Mouse (Mus musculus): ENCODE data around the gene Bex6. TPM values are rescaled to one million over a fixed set of nuclear protein-coding genes. Genes with fewer than 3 reads are reported as not detected.
"Not testable (repeated sequence)": the region's sequence is repeated elsewhere in the genome, so short reads cannot be mapped to it uniquely, and the experiment has no call there.

Gene Bex6
- polyA plus RNA-seq, 1 experiment from 2014 or later, result not detected

DNA sequence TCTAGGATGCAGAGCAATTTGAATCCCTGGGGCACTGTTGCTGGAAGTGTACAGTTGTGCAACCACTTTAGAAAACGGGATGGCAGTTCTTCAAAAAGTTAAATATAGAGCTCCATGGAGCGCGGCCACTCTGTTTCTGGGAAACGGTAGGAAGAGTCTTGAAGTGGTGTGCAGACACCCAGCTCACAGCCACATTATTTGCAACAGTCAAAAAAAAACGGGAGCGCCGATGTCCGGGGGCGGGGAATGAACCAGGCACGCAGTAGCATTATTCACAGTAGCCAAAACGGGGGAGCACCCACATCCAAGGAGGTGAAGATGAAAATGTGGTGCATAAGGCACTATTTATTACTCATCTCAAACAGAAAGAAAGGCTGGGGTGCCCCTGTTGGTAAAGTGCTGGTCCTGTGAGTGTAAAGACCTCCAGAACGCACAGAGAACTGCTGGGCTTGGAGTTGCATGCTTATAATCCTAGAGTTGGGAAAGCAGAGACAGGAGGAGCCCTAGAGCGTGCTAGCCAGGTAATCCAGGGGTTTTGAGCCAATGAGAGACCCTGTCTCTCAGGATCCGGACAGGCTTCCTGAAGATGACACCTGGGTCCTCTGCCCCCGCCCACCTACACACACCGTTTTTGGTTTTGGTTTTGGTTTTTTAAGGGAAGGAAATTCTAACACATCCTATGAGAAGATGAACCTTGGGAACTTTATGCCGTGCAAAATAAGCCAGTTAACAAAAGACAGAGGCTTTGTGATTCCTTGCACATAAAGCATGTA, 35.4 kb downstream of the Bex6 start:
- TF ChIP-seq CTCF (IDR thresholded peaks at IDR 0.05), result no peak
- ATAC-seq (no peak), DNase-seq (ENCODE audit: low read depth, low spot score) (no peak)
- in situ Hi-C loops (cut with MboI; ENCODE audit: low pct_unique_long_range_greater_than_20kb), result no loop called here
- ChIA-PET POLR2A (no interaction called here), CTCF (no interaction called here)
- peaks cover 13% of the 10 kb centered on the region for H3K27me3 ChIP-seq

DNA sequence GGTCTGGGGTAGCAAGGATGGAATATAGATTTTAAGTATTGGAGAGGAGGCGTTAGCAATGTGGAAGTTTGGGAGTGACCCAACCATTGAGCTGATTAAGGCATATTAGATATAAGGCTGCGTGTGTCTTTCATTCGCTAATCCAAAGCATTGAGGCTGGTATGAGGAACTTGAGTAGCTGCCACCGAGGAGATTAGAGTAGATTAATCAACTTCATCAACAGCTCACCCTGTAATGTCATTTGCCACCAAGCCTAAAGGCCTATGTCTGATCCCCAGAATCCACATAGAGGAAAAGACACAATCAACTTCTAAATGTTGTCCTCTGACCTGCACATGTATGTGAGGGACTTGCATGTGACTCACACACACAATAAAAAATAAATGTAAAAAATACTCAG, 42.2 kb downstream of the Bex6 start:
- POLR2A ChIA-PET, result no interaction called here
- in situ Hi-C loops (cut with MboI; ENCODE audit: low pct_unique_long_range_greater_than_20kb), result no loop called here

DNA sequence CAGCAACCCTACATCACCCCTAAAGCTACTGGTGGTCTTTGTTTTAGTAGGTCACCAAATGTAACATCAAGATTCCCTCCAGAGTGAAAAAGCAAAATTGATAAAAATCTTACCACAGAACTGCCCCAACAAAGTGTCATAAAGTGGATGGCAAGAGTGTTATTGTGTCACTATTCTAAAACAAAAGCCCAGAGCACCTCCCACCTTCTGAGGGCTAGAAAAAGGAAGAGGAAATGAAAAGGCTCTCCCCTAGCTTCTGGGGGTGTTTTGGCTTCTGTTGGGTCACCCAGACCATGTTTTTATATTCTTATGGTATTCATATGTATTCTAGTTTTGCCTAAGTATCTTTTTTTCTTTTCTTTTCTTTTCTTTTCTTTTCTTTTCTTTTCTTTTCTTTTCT, 42.8 kb downstream of the Bex6 start:
- H3K27me3 ChIP-seq, result peaks cover 22% of the 10 kb centered on the region
- ATAC-seq, result no peak
- no peak for TF ChIP-seq CTCF (IDR thresholded peaks at IDR 0.05)
- ChIA-PET CTCF (interaction anchor here (1.8 kb wide), 1 partner anchor 23 kb away, joined by 6 read pairs; no protein-coding TSS in a partner anchor), POLR2A (no interaction called here)
- in situ Hi-C loops (cut with MboI; ENCODE audit: low pct_unique_long_range_greater_than_20kb), result no loop called here
- DNase-seq (ENCODE audit: low read depth, low spot score), result no peak

More for the DNA sequence above, 42.2 kb downstream of the Bex6 start:
- no peak for TF ChIP-seq CTCF (IDR thresholded peaks at IDR 0.05)
- DNase-seq (ENCODE audit: low read depth, low spot score) (no peak), ATAC-seq (no peak)
- H3K27me3 ChIP-seq, result peaks cover 23% of the 10 kb centered on the region
- CTCF ChIA-PET, result interaction anchor here (1.8 kb wide), 1 partner anchor 23 kb away, joined by 6 read pairs; no protein-coding TSS in a partner anchor

DNA sequence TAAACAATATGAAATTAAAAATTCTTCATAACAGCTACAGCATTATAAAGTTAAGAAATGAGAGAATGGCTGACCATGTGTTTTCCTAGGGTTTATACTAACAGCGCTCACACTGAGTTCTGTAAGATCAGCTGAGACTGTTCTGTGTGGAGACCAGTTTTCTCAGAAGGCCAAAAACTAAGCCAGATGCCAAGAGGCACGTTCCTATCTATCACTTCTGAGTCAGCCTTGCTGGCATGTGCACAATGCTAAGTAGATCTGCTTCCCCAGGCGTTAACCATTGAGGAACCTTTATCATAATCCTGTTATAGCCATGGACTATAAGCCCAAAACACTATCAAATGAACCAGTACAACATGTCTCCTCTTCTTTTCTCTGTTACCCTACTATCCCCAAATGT, 52.4 kb downstream of the Bex6 start:
- POLR2A ChIA-PET; H3K27me3 ChIP-seq; ATAC-seq; in situ Hi-C loops (cut with MboI; ENCODE audit: low pct_unique_long_range_greater_than_20kb); DNase-seq (ENCODE audit: low read depth, low spot score): not testable (repeated sequence)
- CTCF ChIA-PET, result interaction anchor here (0.9 kb wide), 2 partner anchors 11 to 14 kb away, joined by 3 read pairs; no protein-coding TSS in a partner anchor

Other genes with a start within 250 kb of the Bex6 start
- 0.35 TPM for gene Pigz, start 246.0 kb upstream of the Bex6 start, polyA plus RNA-seq (2021)
- 39.1 TPM for gene 0610012G03Rik, start 231.3 kb upstream of the Bex6 start, polyA plus RNA-seq (2021)
- 114 TPM for gene Ncbp2, start 231.3 kb upstream of the Bex6 start, polyA plus RNA-seq (2021)
- 41.3 TPM for gene Senp5, start 176.5 kb upstream of the Bex6 start, polyA plus RNA-seq (2021)
- gene Pak2, start 100.5 kb upstream of the Bex6 start, polyA plus RNA-seq (2021), result 55.7 TPM
- gene Pigx, start 80.1 kb upstream of the Bex6 start, polyA plus RNA-seq (2021), result 61.5 TPM
- 39.5 TPM for gene Cep19, start 80.0 kb upstream of the Bex6 start, polyA plus RNA-seq (2021)
- not detected for gene Nrros, start 14.2 kb upstream of the Bex6 start, polyA plus RNA-seq (2021)
- gene Fbxo45, start 67.3 kb downstream of the Bex6 start, polyA plus RNA-seq (2021), result 11.0 TPM
- 15.6 TPM for gene Wdr53, start 67.4 kb downstream of the Bex6 start, polyA plus RNA-seq (2021)
- 0.04 TPM for gene Smco1, start 91.6 kb downstream of the Bex6 start, polyA plus RNA-seq (2021)
- 13.8 TPM for gene Rnf168, start 97.6 kb downstream of the Bex6 start, polyA plus RNA-seq (2021)
- 18.7 TPM for gene Ubxn7, start 152.4 kb downstream of the Bex6 start, polyA plus RNA-seq (2021)
- not detected for gene Tm4sf19, start 220.7 kb downstream of the Bex6 start, polyA plus RNA-seq (2021)
- gene Tctex1d2, start 239.9 kb downstream of the Bex6 start, polyA plus RNA-seq (2021), result 54.5 TPM